Mouse (Mus musculus) CH12F3 (cell line): Measurements from ENCODE around the gene Klhl21.

Experiments used
- in situ Hi-C: fragments of 300-500 bp; cut with MboI; formaldehyde crosslinking; loops from 2 replicates; pipeline ENCODE4 v1.14.3; 2020; ENCODE audit warnings: low sequenced_read_pairs

The Klhl21 gene

GRCm38 (mm10) chr4:152008622-152009075, at the start of gene Klhl21:
Gene Klhl21 (plus strand): TSS chr4:152008803.
- in situ Hi-C loops, result no loop called here

DNA sequence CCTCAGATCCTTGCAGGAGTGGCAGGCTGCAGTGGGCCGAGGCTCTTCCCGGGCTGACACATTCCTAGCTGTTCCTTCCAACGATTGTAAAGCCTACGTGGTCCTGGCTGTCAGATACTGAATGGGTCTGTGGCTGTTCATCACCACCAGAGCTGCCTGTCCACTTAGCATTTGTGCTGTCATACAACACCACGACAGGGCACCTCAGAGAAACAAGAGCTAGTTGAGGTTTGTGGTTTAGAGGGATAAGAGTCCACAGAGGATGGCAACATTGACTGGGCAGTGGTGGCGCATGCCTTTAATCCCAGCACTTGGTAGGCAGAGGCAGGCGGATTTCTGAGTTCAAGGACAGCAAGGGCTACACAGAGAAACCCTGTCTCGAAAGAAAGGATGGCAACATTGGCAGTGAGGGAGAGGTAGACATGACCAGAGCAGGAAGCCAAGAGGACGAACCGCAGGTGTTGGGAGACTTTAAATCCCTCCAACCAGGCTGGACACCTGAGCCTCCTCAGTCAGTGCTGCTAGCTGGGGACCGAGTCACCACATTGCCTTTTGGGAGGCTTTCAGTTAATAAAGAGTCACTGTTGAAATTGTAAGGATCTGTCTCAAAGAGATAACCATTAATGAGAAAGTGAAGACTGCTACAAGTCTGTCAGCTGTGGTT, 48.6 kb upstream of the Klhl21 start:
- in situ Hi-C loops, result no loop called here

- in situ Hi-C loops, result no loop called here
Measured at GRCm38 (mm10) chr4:151960513-151960854, 48.1 kb upstream of the Klhl21 start.

DNA sequence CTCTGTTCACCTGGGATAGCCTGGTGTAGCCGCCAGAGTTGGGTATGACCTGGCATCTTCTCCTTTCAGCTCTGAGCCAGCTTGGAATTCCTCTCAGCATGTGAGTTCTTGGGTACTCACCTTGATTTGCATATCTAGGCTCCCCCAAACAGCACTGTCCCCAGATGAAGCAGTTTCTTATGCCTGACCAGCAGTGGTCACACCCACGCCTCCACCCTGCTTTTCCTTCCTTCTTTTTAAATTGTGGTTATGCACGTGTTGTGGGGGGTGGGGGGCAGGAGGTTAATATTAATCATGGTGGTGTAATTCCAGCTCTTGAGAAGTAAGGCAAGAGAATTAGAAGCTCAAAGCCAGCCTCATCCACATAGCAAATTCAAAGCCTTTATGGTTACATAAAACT, 45.8 kb upstream of the Klhl21 start:
- in situ Hi-C loops, result no loop called here

- in situ Hi-C loops, result no loop called here
Measured at GRCm38 (mm10) chr4:151968204-151968921, 40.2 kb upstream of the Klhl21 start.

- in situ Hi-C loops, result no loop called here
Measured at GRCm38 (mm10) chr4:151972221-151972967, 36.2 kb upstream of the Klhl21 start.

GRCm38 (mm10) chr4:151975441-151975840, 33.2 kb upstream of the Klhl21 start:
- in situ Hi-C loops, result no loop called here

DNA sequence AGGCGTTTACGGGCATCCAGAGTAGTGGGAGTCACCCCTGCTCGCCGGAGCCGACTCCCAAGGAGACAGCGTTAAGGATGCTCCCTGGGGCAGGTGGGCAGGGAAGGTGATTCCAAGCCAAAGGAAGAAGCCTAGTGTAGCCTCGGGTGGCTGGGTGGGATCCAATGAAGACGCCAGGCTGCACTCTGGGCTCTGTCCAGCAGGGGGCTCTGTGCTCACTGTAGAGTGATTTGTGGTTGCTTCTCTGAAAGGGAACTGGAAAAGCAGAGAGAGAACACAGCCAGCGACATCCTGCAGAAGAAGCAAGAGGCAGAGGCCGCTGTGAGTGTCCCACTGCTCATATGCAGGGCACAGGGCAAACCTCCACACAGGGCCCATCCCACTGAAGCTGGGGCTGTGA, 30.9 kb upstream of the Klhl21 start:
- in situ Hi-C loops, result no loop called here

DNA sequence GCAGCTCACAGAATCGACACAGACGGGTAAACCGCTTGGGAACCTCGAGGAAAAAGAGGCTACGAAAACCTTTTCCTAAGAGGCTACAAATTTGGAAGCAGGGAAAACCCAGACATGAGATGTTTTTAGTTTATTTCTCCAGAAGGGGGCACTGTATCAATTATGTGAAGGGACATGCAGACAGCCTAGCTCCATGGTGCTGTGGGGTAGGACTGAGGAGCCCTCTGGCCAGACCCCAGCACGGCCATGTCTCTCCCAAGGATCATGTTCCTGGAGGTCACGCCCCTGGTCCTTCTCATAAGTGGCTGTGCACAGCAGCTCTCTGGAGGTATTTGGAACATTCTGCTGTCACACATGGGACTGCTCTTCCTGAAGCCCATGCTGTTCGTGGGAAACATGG, 27.9 kb upstream of the Klhl21 start:
- in situ Hi-C loops, result no loop called here

DNA sequence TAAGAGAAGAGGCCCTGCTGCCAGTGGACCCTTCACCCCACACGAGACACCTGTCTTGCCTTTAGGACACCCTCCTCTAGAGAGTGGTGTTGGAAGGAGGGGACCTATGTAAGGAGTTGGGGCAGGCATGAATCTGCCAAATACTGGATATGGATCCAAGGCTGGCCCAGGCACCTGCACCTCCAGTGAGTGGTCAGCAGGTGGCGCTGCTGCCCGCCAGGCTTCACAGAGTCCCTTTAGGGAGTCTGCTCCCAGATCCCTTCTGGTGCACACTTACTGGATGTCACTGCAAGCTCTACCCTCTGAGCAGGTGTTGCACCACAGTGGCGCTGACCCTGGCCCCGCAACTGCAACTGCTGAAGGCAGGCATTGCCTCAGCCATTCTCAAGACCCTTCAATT, 27.2 kb upstream of the Klhl21 start:
- in situ Hi-C loops, result no loop called here

DNA sequence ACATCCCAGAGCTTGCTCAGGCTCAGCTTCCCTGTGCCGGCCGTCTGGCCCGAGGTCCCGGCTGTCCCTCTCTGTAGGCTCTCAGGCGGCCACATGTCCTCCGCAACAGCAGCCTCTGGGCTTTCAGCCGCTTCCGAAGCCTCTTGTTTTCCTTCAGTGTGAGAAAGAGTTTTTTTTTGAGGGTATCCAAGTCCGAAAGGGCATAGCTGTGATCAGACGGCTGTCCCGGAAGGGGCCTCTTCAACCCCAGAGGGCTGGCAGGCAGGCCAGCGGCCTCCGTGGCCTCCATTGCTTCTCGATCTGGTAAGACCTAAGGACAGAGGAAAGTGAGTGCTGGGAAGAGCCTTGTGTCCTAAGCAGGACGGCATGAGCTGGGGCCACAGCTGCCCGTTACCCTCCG, 25.6 kb upstream of the Klhl21 start:
- in situ Hi-C loops, result no loop called here

DNA sequence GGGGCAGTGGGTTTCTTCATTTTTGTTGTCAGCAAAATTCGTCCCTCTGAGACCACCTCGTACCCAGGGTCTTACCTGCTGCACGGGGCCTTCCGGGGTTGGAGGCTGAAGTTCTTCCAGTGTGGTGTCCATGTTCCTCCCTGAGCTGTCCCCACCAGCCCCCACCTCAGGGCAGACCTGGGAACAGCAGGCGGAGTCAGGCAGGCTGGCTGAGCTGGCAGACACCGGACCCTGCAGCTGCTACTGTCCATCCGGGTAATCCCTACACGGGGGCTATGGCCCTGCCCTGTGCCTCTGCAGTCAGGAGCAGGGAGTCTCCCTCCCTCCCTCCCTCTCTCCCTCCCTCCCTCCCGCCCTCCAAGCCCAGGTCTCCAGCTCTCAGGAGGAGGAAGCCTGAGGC, 25.0 kb upstream of the Klhl21 start:
- in situ Hi-C loops, result no loop called here

GRCm38 (mm10) chr4:151985886-151986285, 22.7 kb upstream of the Klhl21 start:
- in situ Hi-C loops, result no loop called here

GRCm38 (mm10) chr4:151986650-151987049, 22.0 kb upstream of the Klhl21 start:
- in situ Hi-C loops, result no loop called here

DNA sequence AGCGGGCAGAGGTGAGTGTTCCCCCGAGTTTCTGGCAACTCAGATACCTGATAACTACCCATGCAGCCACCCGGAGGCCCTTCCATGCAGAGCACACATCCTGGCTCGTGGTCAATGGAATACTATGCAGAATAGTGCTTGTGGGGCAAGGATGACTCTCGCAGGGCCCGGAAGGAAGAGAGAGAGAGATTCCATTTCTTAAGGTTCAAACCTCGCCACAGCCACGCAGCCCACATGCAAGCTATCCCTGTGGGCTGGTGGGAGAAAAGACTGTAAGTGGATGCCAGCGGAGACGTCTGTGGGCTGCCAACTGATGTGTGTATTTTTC, 20.6 kb upstream of the Klhl21 start:
- in situ Hi-C loops, result no loop called here

GRCm38 (mm10) chr4:151988342-151989109, 20.1 kb upstream of the Klhl21 start, which contains the start of gene Thap3:
Gene Thap3 (minus strand): TSS chr4:151988997.
- in situ Hi-C loops, result no loop called here

DNA sequence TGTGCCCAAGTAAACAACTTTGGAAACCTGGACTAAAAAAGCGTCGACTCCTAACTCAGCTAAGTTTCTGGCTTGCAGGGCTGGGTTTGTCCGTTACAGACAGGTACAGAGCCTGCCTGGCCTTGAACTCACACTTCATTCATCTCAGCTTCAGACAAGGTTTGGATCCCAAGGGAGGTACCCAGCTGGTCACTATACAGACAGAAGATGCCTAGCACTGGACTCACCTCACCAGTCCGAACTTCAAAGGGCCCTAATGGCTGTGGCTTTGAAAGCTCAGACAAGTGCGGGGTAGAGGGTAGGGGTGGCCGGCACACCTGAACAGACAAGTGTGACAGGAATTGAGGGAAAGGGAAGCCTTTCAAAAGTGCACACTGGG, 19.5 kb upstream of the Klhl21 start:
- in situ Hi-C loops, result no loop called here

- in situ Hi-C loops, result no loop called here
Measured at GRCm38 (mm10) chr4:151992091-151992490, 16.5 kb upstream of the Klhl21 start.

DNA sequence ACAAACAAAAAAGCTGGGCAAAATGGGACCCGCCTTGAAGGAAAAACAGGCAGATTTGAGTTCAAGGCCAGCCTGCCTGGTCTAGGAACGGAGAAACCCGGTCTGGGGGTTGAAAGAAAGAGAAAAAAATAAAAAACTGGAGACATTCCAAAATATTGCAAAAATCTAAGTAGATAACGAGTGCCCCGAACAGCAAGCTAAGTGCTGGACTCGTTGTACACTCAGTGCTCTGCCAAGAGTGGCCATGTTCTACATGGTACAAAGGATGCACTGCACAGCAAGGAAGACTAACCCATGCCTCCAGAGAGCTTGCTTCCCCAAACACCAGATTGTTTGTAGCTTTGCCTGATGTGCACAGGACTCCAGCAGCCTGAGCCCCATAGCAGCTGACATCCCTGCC, 15.6 kb upstream of the Klhl21 start:
- in situ Hi-C loops, result no loop called here

- in situ Hi-C loops, result no loop called here
Measured at GRCm38 (mm10) chr4:151994228-151995171, 14.1 kb upstream of the Klhl21 start.
